Mouse (Mus musculus): ENCODE results near the gene Gm10722. TPM values are rescaled to one million over a fixed set of nuclear protein-coding genes. Genes with fewer than 3 reads are reported as not detected.

Gene Gm10722
- polyA plus RNA-seq, 1 experiment = not detected

Other genes with a start within 250 kb of the Gm10722 start
- gene Gm11168, start 2.4 kb downstream of the Gm10722 start, polyA plus RNA-seq (2012; rRNA removed) = not detected in 2 replicates
- gene Gm10721, start 12.2 kb downstream of the Gm10722 start, polyA plus RNA-seq (2012; rRNA removed) = not detected in 2 replicates
- gene Gm10720, start 14.7 kb downstream of the Gm10722 start, polyA plus RNA-seq (2012; rRNA removed) = not detected in 2 replicates
- gene Gm10719, start 16.5 kb downstream of the Gm10722 start, polyA plus RNA-seq (2012; rRNA removed) = not detected in 2 replicates
- gene Gm10718, start 22.6 kb downstream of the Gm10722 start, polyA plus RNA-seq (2012; rRNA removed) = not detected in 2 replicates
- not detected in 2 replicates for gene Gm10717, start 24.5 kb downstream of the Gm10722 start, polyA plus RNA-seq (2012; rRNA removed)
- not detected in 2 replicates for gene Gm17535, start 33.7 kb downstream of the Gm10722 start, polyA plus RNA-seq (2012; rRNA removed)
- not detected in 2 replicates for gene Gm10715, start 36.0 kb downstream of the Gm10722 start, polyA plus RNA-seq (2012; rRNA removed)